ENCODE assay signal across 10 mouse cellular contexts in genomic region chr12:113276355-113276942, GRCm38 (mm10).
DNase-seq lines count a peak whose midpoint lies in the region; ATAC-seq lines count a peak whose summit lies in the region.
"Had no signal": no experiment of that assay in that cellular context is flagged by ENCODE, and none has a peak within 500 bp of the region (broad histone marks: within the 10 kb centered on the region; RNA-seq: fewer than 3 reads in every experiment).

No protein-coding gene starts in this region.

- no peaks in the 10 kb centered on the region for H3K4me1 ChIP-seq in embryonic facial prominence, embryonic 11.5 days (ENCODE audit: control insufficient read depth, insufficient read depth, low read length)
- H3K4me1 ChIP-seq in embryonic facial prominence, embryonic 10.5 days = no peaks in the 10 kb centered on the region
- H3K4me1 ChIP-seq in lung, embryonic 16.5 days (replicated peaks; ENCODE audit: control insufficient read depth, insufficient read depth, low read length) = no peaks in the 10 kb centered on the region
- no peaks in the 10 kb centered on the region for H3K4me1 ChIP-seq in limb, embryonic 13.5 days
- no peaks in the 10 kb centered on the region for H3K4me1 ChIP-seq in stomach, embryonic 15.5 days

- H3K27me3 ChIP-seq in embryonic facial prominence, embryonic 11.5 days (ENCODE audit: control insufficient read depth, insufficient read depth, low read length) = no peaks in the 10 kb centered on the region
- no peaks in the 10 kb centered on the region for H3K27me3 ChIP-seq in embryonic facial prominence, embryonic 10.5 days (replicated peaks; ENCODE audit: low read depth, poor library complexity, severe bottlenecking)
- H3K27me3 ChIP-seq in lung, embryonic 16.5 days (ENCODE audit: control insufficient read depth, insufficient read depth, low read depth, low read length) = no peaks in the 10 kb centered on the region
- no peaks in the 10 kb centered on the region for H3K27me3 ChIP-seq in limb, embryonic 13.5 days
- H3K27me3 ChIP-seq in stomach, embryonic 15.5 days (replicated peaks) = no peaks in the 10 kb centered on the region

- no peak overlapping the region for H3K4me2 ChIP-seq in embryonic facial prominence, embryonic 11.5 days (ENCODE audit: low read depth, low read length)
- H3K4me2 ChIP-seq in lung, embryonic 16.5 days (ENCODE audit: low read depth, low read length) = no peak overlapping the region
- no peak overlapping the region for H3K4me2 ChIP-seq in limb, embryonic 13.5 days (replicated peaks)
- H3K4me2 ChIP-seq in stomach, embryonic 15.5 days = no peak overlapping the region

- DNase-seq in embryonic facial prominence, embryonic 11.5 days (ENCODE audit: low spot score) = no peak
- DNase-seq in embryonic facial prominence, embryonic 10.5 days (ENCODE audit: low spot score) = no peak
- DNase-seq in lung, adult 18-20 months = no peak
- no peak for DNase-seq in spleen, adult 12 weeks (ENCODE audit: low spot score)
- no peak for DNase-seq in right cerebral cortex, adult 2 months (ENCODE audit: low spot score in 2 of 2)
- DNase-seq: kidney, postnatal 36 days had no signal

- peak; percentile 57 for ATAC-seq in embryonic facial prominence, embryonic 11.5 days (replicated peaks; ENCODE audit: insufficient number of reproducible peaks, low FRiP score, low TSS enrichment, low read depth)
- ATAC-seq in lung, embryonic 16.5 days (ENCODE audit: low read depth) = peak; percentile 35
- peak; percentile 37; the same call in 1 of the 2 replicates for ATAC-seq in limb, embryonic 13.5 days (ENCODE audit: low FRiP score, low read depth)
- peak; percentile 32; the same call in 1 of the 2 replicates for ATAC-seq in stomach, embryonic 15.5 days (ENCODE audit: insufficient read depth, low FRiP score, low read depth)
- ATAC-seq: Patski had no signal

- H3K36me3 ChIP-seq in embryonic facial prominence, embryonic 11.5 days (replicated peaks; ENCODE audit: control insufficient read depth, insufficient read depth, low read depth, low read length) = no peaks in the 10 kb centered on the region
- no peaks in the 10 kb centered on the region for H3K36me3 ChIP-seq in embryonic facial prominence, embryonic 10.5 days (replicated peaks)
- no peaks in the 10 kb centered on the region for H3K36me3 ChIP-seq in lung, embryonic 16.5 days (ENCODE audit: control insufficient read depth, insufficient read depth, low read length)
- H3K36me3 ChIP-seq in limb, embryonic 13.5 days = no peaks in the 10 kb centered on the region
- H3K36me3 ChIP-seq in stomach, embryonic 15.5 days = no peaks in the 10 kb centered on the region

- H3K27ac ChIP-seq in embryonic facial prominence, embryonic 11.5 days (replicated peaks; ENCODE audit: low read depth, low read length) = no peak overlapping the region
- no peak overlapping the region for H3K27ac ChIP-seq in embryonic facial prominence, embryonic 10.5 days (replicated peaks)
- no peak overlapping the region for H3K27ac ChIP-seq in lung, embryonic 16.5 days (ENCODE audit: low read length)
- no peak overlapping the region for H3K27ac ChIP-seq in limb, embryonic 13.5 days
- H3K27ac ChIP-seq in stomach, embryonic 15.5 days = no peak overlapping the region

- WGBS in embryonic facial prominence, embryonic 11.5 days = 91% methylated on average over 1 of the region's 1 CpGs
- WGBS in embryonic facial prominence, embryonic 10.5 days = 80% methylated on average over 1 of the region's 1 CpGs
- WGBS in lung, embryonic 16.5 days = 71% methylated on average over 1 of the region's 1 CpGs
- 81% methylated on average over 1 of the region's 1 CpGs for WGBS in limb, embryonic 13.5 days
- 69% methylated on average over 1 of the region's 1 CpGs for WGBS in stomach, embryonic 15.5 days

- no peak overlapping the region for H3K9ac ChIP-seq in embryonic facial prominence, embryonic 11.5 days (replicated peaks; ENCODE audit: low read length)
- no peak overlapping the region for H3K9ac ChIP-seq in lung, embryonic 16.5 days (ENCODE audit: low read length)
- H3K9ac ChIP-seq in limb, embryonic 13.5 days = no peak overlapping the region
- H3K9ac ChIP-seq in stomach, embryonic 15.5 days = no peak overlapping the region

- no peaks in the 10 kb centered on the region for H3K9me3 ChIP-seq in embryonic facial prominence, embryonic 11.5 days (replicated peaks; ENCODE audit: control insufficient read depth, low read length)
- H3K9me3 ChIP-seq in embryonic facial prominence, embryonic 10.5 days = no peaks in the 10 kb centered on the region
- no peaks in the 10 kb centered on the region for H3K9me3 ChIP-seq in lung, embryonic 16.5 days (ENCODE audit: control insufficient read depth, low read length)
- H3K9me3 ChIP-seq in limb, embryonic 13.5 days = no peaks in the 10 kb centered on the region
- H3K9me3 ChIP-seq in stomach, embryonic 15.5 days = no peaks in the 10 kb centered on the region

- no peak overlapping the region for H3K4me3 ChIP-seq in embryonic facial prominence, embryonic 11.5 days (ENCODE audit: low read depth, low read length)
- H3K4me3 ChIP-seq in embryonic facial prominence, embryonic 10.5 days = no peak overlapping the region
- no peak overlapping the region for H3K4me3 ChIP-seq in lung, embryonic 16.5 days (ENCODE audit: low read length)
- H3K4me3 ChIP-seq in limb, embryonic 13.5 days = no peak overlapping the region
- H3K4me3 ChIP-seq in stomach, embryonic 15.5 days (replicated peaks) = no peak overlapping the region
